Comparison of ENCODE assay signal across 24 mouse cellular contexts in the genomic region with DNA sequence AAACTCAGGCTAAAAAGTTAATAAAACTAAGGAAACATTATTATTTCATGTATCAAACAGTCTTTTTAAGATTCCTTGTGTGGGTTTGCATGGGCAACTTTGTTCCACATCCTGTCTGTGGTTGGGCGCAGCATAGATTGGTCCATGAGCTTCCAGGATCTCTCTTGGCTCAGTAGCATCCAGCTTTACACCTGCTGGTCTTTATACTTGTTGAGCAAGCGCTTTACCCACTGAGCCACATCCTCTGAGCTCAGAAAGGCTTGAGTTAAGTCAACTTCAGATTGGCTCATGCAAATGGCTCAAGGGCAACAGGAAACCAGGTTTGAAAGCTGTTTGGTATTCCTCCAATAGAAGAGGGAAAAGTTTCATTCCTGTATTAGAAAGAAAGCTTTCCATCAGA. TPM values are rescaled to one million over a fixed set of nuclear protein-coding genes. Genes with fewer than 3 reads are reported as not detected.
A peak's percentile ranks its signal among the peaks of the same experiment; 100 is the strongest.
DNase-seq lines count a peak whose midpoint lies in the region; ATAC-seq lines count a peak whose summit lies in the region.
"Had no signal": no experiment of that assay in that cellular context is flagged by ENCODE, and none has a peak within 500 bp of the region (broad histone marks: within the 10 kb centered on the region; RNA-seq: fewer than 3 reads in every experiment).

No protein-coding gene starts in this region.

- no peak overlapping the region for H3K4me2 ChIP-seq in forebrain, embryonic 14.5 days (ENCODE audit: low read length)
- H3K4me2 ChIP-seq: embryonic facial prominence, embryonic 12.5 days; embryonic facial prominence, embryonic 15.5 days; forebrain, embryonic 15.5 days; heart, embryonic 11.5 days; hindbrain, embryonic 12.5 days; hindbrain, embryonic 15.5 days had no signal

- H3K9ac ChIP-seq in forebrain, embryonic 14.5 days (ENCODE audit: low read length) = no peak overlapping the region
- H3K9ac ChIP-seq: embryonic facial prominence, embryonic 12.5 days; embryonic facial prominence, embryonic 15.5 days; forebrain, embryonic 15.5 days; hindbrain, embryonic 12.5 days; hindbrain, embryonic 15.5 days had no signal

- peak; percentile 19 for DNase-seq in thymus, postnatal 0 days (ENCODE audit: low spot score)
- DNase-seq in thymus, postnatal 36 days = no peak
- DNase-seq in CD4-positive, CD25-positive, alpha-beta regulatory T cell, adult 2 months (ENCODE audit: low read depth, low spot score) = peak; percentile 51
- DNase-seq in adrenal gland, adult 8-10 months = no peak
- no peak for DNase-seq in gastrocnemius, postnatal 4 days (ENCODE audit: low spot score in 2 of 2)
- DNase-seq in forebrain, embryonic 14.5 days (ENCODE audit: low spot score) = no peak
- DNase-seq: adrenal gland, postnatal 14 days; B cell, adult 2 months; cerebellum, adult 11 months; cerebellum, adult 2 months; cerebellum, adult 9-11 months; cerebellum, postnatal 25 days; gastrocnemius, postnatal 25 days had no signal

- no peak overlapping the region for H3K27ac ChIP-seq in forebrain, embryonic 14.5 days (ENCODE audit: low read depth, low read length)
- H3K27ac ChIP-seq: embryonic facial prominence, embryonic 12.5 days; embryonic facial prominence, embryonic 15.5 days; forebrain, embryonic 15.5 days; hindbrain, embryonic 12.5 days; hindbrain, embryonic 15.5 days had no signal

- ATAC-seq in activated CD4-positive, CD25-positive, alpha-beta regulatory T cell, adult 4 months = peak; percentile 40
- peak; percentile 28 for ATAC-seq in megakaryocyte, adult 5-6 weeks (ENCODE audit: poor library complexity, severe bottlenecking)
- ATAC-seq in forebrain, embryonic 14.5 days = no peak
- ATAC-seq: forebrain, embryonic 15.5 days; intestine, embryonic 16.5 days had no signal

- no peak overlapping the region for H3K4me3 ChIP-seq in forebrain, embryonic 14.5 days (ENCODE audit: low read depth, low read length)
- H3K4me3 ChIP-seq: embryonic facial prominence, embryonic 12.5 days; embryonic facial prominence, embryonic 15.5 days; forebrain, embryonic 15.5 days; hindbrain, embryonic 12.5 days; hindbrain, embryonic 15.5 days had no signal

- H3K9me3 ChIP-seq in forebrain, embryonic 14.5 days (replicated peaks; ENCODE audit: control insufficient read depth, low read length) = no peaks in the 10 kb centered on the region
- H3K9me3 ChIP-seq: embryonic facial prominence, embryonic 12.5 days; embryonic facial prominence, embryonic 15.5 days; forebrain, embryonic 15.5 days; G1E; hindbrain, embryonic 12.5 days; hindbrain, embryonic 15.5 days had no signal

- WGBS in forebrain, embryonic 14.5 days = 87% methylated on average over 2 of the region's 2 CpGs

- peaks cover 11% of the 10 kb centered on the region for H3K4me1 ChIP-seq in forebrain, embryonic 14.5 days (ENCODE audit: control insufficient read depth, insufficient read depth, low read length)

- no peaks in the 10 kb centered on the region for H3K27me3 ChIP-seq in forebrain, embryonic 14.5 days (replicated peaks; ENCODE audit: control insufficient read depth, insufficient read depth, low read length)
- H3K27me3 ChIP-seq: CH12.LX; embryonic facial prominence, embryonic 12.5 days; embryonic facial prominence, embryonic 15.5 days; forebrain, embryonic 15.5 days had no signal

- no peaks in the 10 kb centered on the region for H3K36me3 ChIP-seq in forebrain, embryonic 14.5 days (ENCODE audit: control insufficient read depth, insufficient read depth, low read length)
- H3K36me3 ChIP-seq: embryonic facial prominence, embryonic 12.5 days; embryonic facial prominence, embryonic 15.5 days; forebrain, embryonic 15.5 days; G1E; hindbrain, embryonic 12.5 days; hindbrain, embryonic 15.5 days had no signal

RNA-seq across cellular contexts. Expression of gene Rcn1, which starts 3.1 kb away (rescaled TPM):
- 42.6 and 46.8 TPM in 2 replicates for polyA plus RNA-seq in thymus, postnatal 0 days (2015; fragmentation: Nextera tagmentation; extraction: Ambion mirVana)
- polyA plus RNA-seq in activated CD4-positive, CD25-positive, alpha-beta regulatory T cell, adult 4 months (2017; shearing (Covaris generic)) = 10 to 100 TPM; 10.1 to 11.2 TPM
- total RNA-seq in megakaryocyte, adult 5-6 weeks (2015) = 3.1 and 4.4 TPM in 2 replicates
- 10.4 and 13.0 TPM in 2 replicates for total RNA-seq in megakaryocyte, adult 5-6 weeks (2017)
- 100 to 1,000 TPM in 2 of 4 experiments, 10 to 100 TPM in 2; 34.8 to 283 (median 132) TPM for total RNA-seq in adrenal gland, adult 8-10 months (2022)
- total RNA-seq in gastrocnemius, postnatal 4 days (2021) = 100 to 1,000 TPM in 1 of 2 experiments, 10 to 100 TPM in 1; 90.2 to 104 TPM
- 33.9 and 39.6 TPM in 2 replicates for polyA plus RNA-seq in forebrain, embryonic 14.5 days (2014; fragmentation: Nextera tagmentation; extraction: Ambion mirVana)

Comparison
In these comparisons a context has a peak if more than half of its experiments do, and no peak if none do; other contexts are left out.
1. DNase-seq: peak in thymus, postnatal 0 days (single experiment) and CD4-positive, CD25-positive, alpha-beta regulatory T cell, adult 2 months (single experiment); none in thymus, postnatal 36 days (0 of 2), adrenal gland, adult 8-10 months (single experiment), gastrocnemius, postnatal 4 days (0 of 2) and forebrain, embryonic 14.5 days (single experiment).